Mouse (Mus musculus) lung, postnatal 0 days (tissue): ENCODE data around the gene Pla2g2f. TPM values are rescaled to one million over a fixed set of nuclear protein-coding genes. Genes with fewer than 3 reads are reported as not detected.

Experiments
- ATAC-seq: fragments of 200-750 bp; cut with Nextera tagmentation; 2 replicates; pipeline ENCODE4 v1.8.0; 2017; ENCODE audit warnings: moderate library complexity
- DNase-seq: peaks from one replicate; pipeline ENCODE4 v3.0.0-alpha.2; 2016; ENCODE audit warnings: low spot score
- H3K27ac ChIP-seq: fragments of 300-500 bp; sonication (generic); 2 replicates; pipeline ENCODE4 v1.5.1; 2014; ENCODE audit warnings: antibody characterized with exemption, mild to moderate bottlenecking, low read length, mixed read lengths
- H3K27me3 ChIP-seq: fragments of 300-500 bp; sonication (generic); replicated peaks from 2 replicates; pipeline ENCODE4 v1.6.1; 2014; ENCODE audit warnings: low read length, mixed read lengths; ENCODE audit not compliant: insufficient read depth
- H3K36me3 ChIP-seq: fragments of 300-500 bp; sonication (generic); 2 replicates; pipeline ENCODE4 v1.6.1; 2014; ENCODE audit warnings: low read length, mixed read lengths; ENCODE audit not compliant: insufficient read depth
- H3K4me1 ChIP-seq: fragments of 300-500 bp; sonication (generic); 2 replicates; pipeline ENCODE4 v1.6.1; 2014; ENCODE audit warnings: antibody characterized with exemption, low read depth, low read length, mixed read lengths; ENCODE audit not compliant: insufficient read depth
- H3K4me2 ChIP-seq: fragments of 300-500 bp; sonication (generic); replicated peaks from 2 replicates; pipeline ENCODE4 v1.6.1; 2014; ENCODE audit warnings: low read depth, mild to moderate bottlenecking, low read length, moderate library complexity, mixed read lengths
- H3K4me3 ChIP-seq: fragments of 300-500 bp; sonication (generic); 2 replicates; pipeline ENCODE4 v1.5.1; 2014; ENCODE audit warnings: low read depth, low read length
- H3K9ac ChIP-seq: fragments of 300-500 bp; sonication (generic); replicated peaks from 2 replicates; pipeline ENCODE4 v1.6.1; 2014; ENCODE audit warnings: low read depth, mild to moderate bottlenecking
- H3K9me3 ChIP-seq: fragments of 300-500 bp; sonication (generic); 2 replicates; pipeline ENCODE4 v1.6.1; 2016; ENCODE audit warnings: low read length, mixed read lengths
- CTCF ChIP-seq: IDR thresholded peaks from 2 replicates; pipeline ENCODE4 v1.5.1; 2016; ENCODE audit warnings: antibody characterized with exemption, mild to moderate bottlenecking
- EP300 ChIP-seq: IDR thresholded peaks from 2 replicates; pipeline ENCODE4 v1.6.1; 2016; ENCODE audit warnings: antibody characterized with exemption, mild to moderate bottlenecking, control low read depth
- WGBS: fragments of 180-500 bp; shearing (Covaris S2); extraction: QIAGEN DNeasy Blood & Tissue Kit; methylation state at CpG from one replicate; pipeline ENCODE4 v1.1.7; 2014; 5-methylcytosine and 5-hydroxymethylcytosine counted together
- polyA plus RNA-seq: library from polyadenylated mRNA; unstranded; fragments of >200 nt; fragmentation: Nextera tagmentation; extraction: Ambion mirVana; gene quantifications from 2 replicates; pipeline ENCODE4 v1.2.1, GENCODE M21; 2015

The Pla2g2f gene
- polyA plus RNA-seq, 1 experiment from 2014 or later, result not detected

DNA sequence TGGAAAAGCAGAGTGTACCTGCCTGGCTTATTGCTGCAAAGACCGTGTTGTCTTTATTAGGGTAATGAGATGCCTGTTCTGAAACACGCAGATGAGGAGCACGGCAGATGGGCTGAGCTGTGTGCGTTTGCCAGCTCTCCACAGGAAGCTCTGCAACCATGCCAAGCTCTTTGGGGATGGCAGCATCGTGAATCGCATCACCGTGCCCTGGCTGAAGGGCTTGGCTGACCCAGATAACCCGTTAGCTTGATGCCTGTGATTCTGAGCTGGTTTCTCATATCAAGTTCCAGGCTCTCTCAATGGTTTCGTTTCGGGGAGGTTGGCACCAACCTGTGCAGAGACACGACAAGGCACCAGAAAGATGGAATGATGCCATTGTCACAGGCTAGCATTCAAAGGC is 46.8 kb downstream of the Pla2g2f start:
- Histone ChIP-seq H3K27me3 (no peaks in the 10 kb centered on the region), H3K27ac (no peak overlapping the region), H3K4me1 (no peaks in the 10 kb centered on the region), H3K9ac (no peak overlapping the region), H3K4me2 (no peak overlapping the region), H3K9me3 (no peaks in the 10 kb centered on the region), H3K4me3 (no peak overlapping the region), H3K36me3 (no peaks in the 10 kb centered on the region)
- no peak for DNase-seq
- WGBS, result 84% methylated on average over 11 of the region's 11 CpGs
- no peak for ATAC-seq
- TF ChIP-seq CTCF, result no peak
- no peak for TF ChIP-seq EP300

GRCm38 (mm10) chr4:138709944-138710343 is 47.5 kb downstream of the Pla2g2f start:
- H3K9ac ChIP-seq, result no peak overlapping the region
- WGBS, result 69% methylated on average over 7 of the region's 7 CpGs
- DNase-seq (no peak), ATAC-seq (no peak)
- no peaks in the 10 kb centered on the region for H3K27me3 ChIP-seq
- no peak overlapping the region for H3K4me3 ChIP-seq
- TF ChIP-seq CTCF, result no peak
- TF ChIP-seq EP300, result no peak
- H3K36me3 ChIP-seq, result no peaks in the 10 kb centered on the region
- H3K27ac ChIP-seq, result no peak overlapping the region
- no peak overlapping the region for H3K4me2 ChIP-seq
- H3K9me3 ChIP-seq, result no peaks in the 10 kb centered on the region
- no peaks in the 10 kb centered on the region for H3K4me1 ChIP-seq

DNA sequence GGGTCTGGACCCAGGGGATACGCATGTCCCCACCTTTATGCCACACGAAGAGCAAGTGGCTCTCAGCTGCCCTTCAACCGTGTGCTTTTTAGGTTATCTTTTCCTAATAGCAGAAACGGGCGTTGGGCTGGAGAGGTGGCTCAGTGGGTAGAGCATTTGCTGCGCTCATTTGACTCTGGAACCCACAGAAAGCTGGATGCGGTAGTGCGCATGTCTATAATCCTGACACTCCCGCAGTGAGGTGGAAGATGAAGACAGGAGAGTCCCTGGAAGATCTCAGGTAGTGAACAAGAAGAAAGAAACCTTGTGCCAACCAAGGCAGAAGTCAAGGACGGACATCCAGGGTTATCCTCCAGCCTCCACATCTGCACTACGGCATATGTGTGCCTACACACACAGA is 48.2 kb downstream of the Pla2g2f start:
- ATAC-seq, result no peak
- Histone ChIP-seq H3K4me2 (no peak overlapping the region), H3K27ac (no peak overlapping the region), H3K9me3 (no peaks in the 10 kb centered on the region), H3K36me3 (no peaks in the 10 kb centered on the region), H3K4me1 (no peaks in the 10 kb centered on the region), H3K27me3 (no peaks in the 10 kb centered on the region), H3K9ac (no peak overlapping the region), H3K4me3 (no peak overlapping the region)
- 82% methylated on average over 11 of the region's 11 CpGs for WGBS
- DNase-seq, result no peak
- no peak for TF ChIP-seq EP300
- TF ChIP-seq CTCF, result no peak

GRCm38 (mm10) chr4:138708636-138709035 is 48.8 kb downstream of the Pla2g2f start:
- H3K27me3 ChIP-seq, result no peaks in the 10 kb centered on the region
- ATAC-seq (peak; percentile 54), DNase-seq (peak; percentile 76)
- 8% methylated on average over 7 of the region's 7 CpGs for WGBS
- no peak overlapping the region for H3K27ac ChIP-seq
- no peak overlapping the region for H3K4me3 ChIP-seq
- H3K4me2 ChIP-seq, result no peak overlapping the region
- H3K9me3 ChIP-seq, result no peaks in the 10 kb centered on the region
- H3K4me1 ChIP-seq, result no peaks in the 10 kb centered on the region
- peak; percentile 82 for TF ChIP-seq CTCF
- TF ChIP-seq EP300, result no peak
- no peaks in the 10 kb centered on the region for H3K36me3 ChIP-seq
- no peak overlapping the region for H3K9ac ChIP-seq

DNA sequence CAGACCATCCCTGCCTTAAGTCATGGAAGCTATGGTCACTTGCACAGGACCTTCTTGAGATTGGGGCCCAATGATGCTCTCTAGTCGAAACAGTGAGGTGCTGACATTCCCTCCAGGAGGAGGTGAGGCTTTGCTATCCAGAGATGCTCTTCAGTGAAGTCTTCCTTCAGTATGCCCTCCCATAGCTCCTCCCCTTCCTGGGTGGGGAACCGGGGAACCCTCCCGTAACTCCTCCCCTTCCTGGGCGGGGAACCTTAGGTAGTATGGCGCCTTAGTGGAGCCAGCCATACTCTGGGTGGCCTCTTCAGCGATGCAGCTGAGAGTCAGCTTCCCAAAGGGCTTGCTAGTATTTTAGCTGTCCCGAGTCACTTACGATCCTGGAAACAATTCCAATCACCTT is 50.8 kb downstream of the Pla2g2f start:
- no peaks in the 10 kb centered on the region for H3K36me3 ChIP-seq
- H3K27ac ChIP-seq, result no peak overlapping the region
- no peak for DNase-seq
- no peaks in the 10 kb centered on the region for H3K27me3 ChIP-seq
- no peak overlapping the region for H3K4me2 ChIP-seq
- ATAC-seq, result no peak
- TF ChIP-seq EP300 (no peak), CTCF (no peak)
- no peak overlapping the region for H3K4me3 ChIP-seq
- WGBS, result 95% methylated on average over 8 of the region's 8 CpGs
- H3K9ac ChIP-seq, result no peak overlapping the region
- H3K9me3 ChIP-seq, result no peaks in the 10 kb centered on the region
- H3K4me1 ChIP-seq, result no peaks in the 10 kb centered on the region

DNA sequence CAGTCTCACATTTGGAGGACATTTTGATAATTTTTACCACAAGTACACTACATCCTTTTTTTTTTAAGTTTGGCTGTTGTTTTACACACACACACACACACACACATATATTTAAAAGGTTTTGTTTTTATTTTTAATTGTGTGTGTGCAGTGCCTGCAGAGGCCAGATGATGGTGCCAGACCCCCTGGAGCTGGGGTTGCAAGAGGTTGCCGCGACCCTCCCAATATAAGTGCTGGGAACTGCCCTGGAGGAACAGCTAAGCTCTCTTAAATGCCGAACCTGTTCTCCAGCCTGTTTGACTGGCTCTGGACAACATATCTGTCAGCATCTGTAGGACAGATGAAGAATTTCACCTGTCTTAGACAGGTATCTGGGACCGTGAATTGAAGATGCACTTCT is 53.3 kb downstream of the Pla2g2f start:
- DNase-seq (no peak), ATAC-seq (no peak)
- Histone ChIP-seq H3K9me3 (no peaks in the 10 kb centered on the region), H3K4me1 (no peaks in the 10 kb centered on the region), H3K4me3 (no peak overlapping the region), H3K36me3 (no peaks in the 10 kb centered on the region), H3K4me2 (no peak overlapping the region), H3K27me3 (no peaks in the 10 kb centered on the region), H3K9ac (no peak overlapping the region), H3K27ac (no peak overlapping the region)
- TF ChIP-seq CTCF (no peak), EP300 (no peak)
- 84% methylated on average over 4 of the region's 4 CpGs for WGBS

DNA sequence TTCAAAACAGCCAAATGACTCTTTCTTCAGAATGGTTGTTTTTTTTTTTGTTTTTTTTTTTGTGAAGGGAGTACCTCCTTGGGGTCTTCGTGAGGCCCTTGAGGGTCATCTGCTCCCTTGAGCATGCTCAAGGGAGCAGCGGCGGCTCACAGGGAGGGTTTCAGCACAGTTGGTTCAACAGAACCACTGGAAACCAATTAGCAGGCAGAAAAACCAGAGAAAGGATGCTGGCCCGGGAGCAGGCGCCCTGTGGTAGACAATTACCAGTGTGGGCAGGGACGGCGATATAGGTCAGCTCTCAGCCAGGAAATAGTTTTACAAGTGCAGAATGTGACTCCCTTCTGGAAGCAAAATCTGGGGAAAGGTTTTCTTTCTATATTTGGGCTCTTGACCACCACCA is 53.8 kb downstream of the Pla2g2f start:
- TF ChIP-seq EP300 (no peak), CTCF (no peak)
- H3K4me3 ChIP-seq, result no peak overlapping the region
- H3K27ac ChIP-seq, result no peak overlapping the region
- DNase-seq (no peak), ATAC-seq (no peak)
- no peaks in the 10 kb centered on the region for H3K27me3 ChIP-seq
- no peak overlapping the region for H3K9ac ChIP-seq
- whole genome bisulfite sequencing, result 64% methylated on average over 7 of the region's 7 CpGs
- H3K9me3 ChIP-seq, result no peaks in the 10 kb centered on the region
- H3K4me1 ChIP-seq, result no peaks in the 10 kb centered on the region
- H3K36me3 ChIP-seq, result no peaks in the 10 kb centered on the region
- H3K4me2 ChIP-seq, result no peak overlapping the region
